Mouse (Mus musculus): ENCODE measurements at regions not wholly inside any gene's neighbourhood (a gene's known extent, or its start where the extent isn't known, plus 50 kb on each side); places are given as distances from the start of the nearest gene placed in this dataset.

- DNase-seq (ENCODE audit: low spot score) (peak; percentile 15), ATAC-seq (replicated peaks; ENCODE audit: insufficient number of reproducible peaks, low FRiP score, low TSS enrichment, low read depth) (no peak)
- WGBS, result 62% methylated on average over 4 of the region's 4 CpGs
- H3K4me1 ChIP-seq (ENCODE audit: control insufficient read depth, insufficient read depth, low read length), result no peaks in the 10 kb centered on the region
- H3K9me3 ChIP-seq (replicated peaks; ENCODE audit: control insufficient read depth, low read length), result no peaks in the 10 kb centered on the region
- H3K4me2 ChIP-seq (ENCODE audit: low read depth, low read length), result no peak overlapping the region
- no peaks in the 10 kb centered on the region for H3K27me3 ChIP-seq (ENCODE audit: control insufficient read depth, insufficient read depth, low read length)
- H3K36me3 ChIP-seq (replicated peaks; ENCODE audit: control insufficient read depth, insufficient read depth, low read depth, low read length), result no peaks in the 10 kb centered on the region
- no peak overlapping the region for H3K9ac ChIP-seq (replicated peaks; ENCODE audit: low read length)
- H3K4me3 ChIP-seq (ENCODE audit: low read depth, low read length), result no peak overlapping the region
- no peak overlapping the region for H3K27ac ChIP-seq (replicated peaks; ENCODE audit: low read depth, low read length)
Measured at GRCm38 (mm10) chr3:151977651-151978050, 140.2 kb upstream of the Ptgfr start.

- 85% methylated on average over 3 of the region's 3 CpGs for WGBS
- H3K4me3 ChIP-seq (ENCODE audit: low read depth, low read length), result no peak overlapping the region
- H3K27me3 ChIP-seq (ENCODE audit: control insufficient read depth, insufficient read depth, low read length), result no peaks in the 10 kb centered on the region
- H3K4me1 ChIP-seq (ENCODE audit: control insufficient read depth, insufficient read depth, low read length), result no peaks in the 10 kb centered on the region
- H3K4me2 ChIP-seq (ENCODE audit: low read depth, low read length), result no peak overlapping the region
- DNase-seq (ENCODE audit: low spot score), result no peak
- no peaks in the 10 kb centered on the region for H3K36me3 ChIP-seq (replicated peaks; ENCODE audit: control insufficient read depth, insufficient read depth, low read depth, low read length)
- H3K27ac ChIP-seq (replicated peaks; ENCODE audit: low read depth, low read length), result no peak overlapping the region
- no peak overlapping the region for H3K9ac ChIP-seq (replicated peaks; ENCODE audit: low read length)
- ATAC-seq (replicated peaks; ENCODE audit: insufficient number of reproducible peaks, low FRiP score, low TSS enrichment, low read depth), result no peak
- no peaks in the 10 kb centered on the region for H3K9me3 ChIP-seq (replicated peaks; ENCODE audit: control insufficient read depth, low read length)
Measured at GRCm38 (mm10) chr3:151949865-151950264, 112.4 kb upstream of the Ptgfr start.

DNA sequence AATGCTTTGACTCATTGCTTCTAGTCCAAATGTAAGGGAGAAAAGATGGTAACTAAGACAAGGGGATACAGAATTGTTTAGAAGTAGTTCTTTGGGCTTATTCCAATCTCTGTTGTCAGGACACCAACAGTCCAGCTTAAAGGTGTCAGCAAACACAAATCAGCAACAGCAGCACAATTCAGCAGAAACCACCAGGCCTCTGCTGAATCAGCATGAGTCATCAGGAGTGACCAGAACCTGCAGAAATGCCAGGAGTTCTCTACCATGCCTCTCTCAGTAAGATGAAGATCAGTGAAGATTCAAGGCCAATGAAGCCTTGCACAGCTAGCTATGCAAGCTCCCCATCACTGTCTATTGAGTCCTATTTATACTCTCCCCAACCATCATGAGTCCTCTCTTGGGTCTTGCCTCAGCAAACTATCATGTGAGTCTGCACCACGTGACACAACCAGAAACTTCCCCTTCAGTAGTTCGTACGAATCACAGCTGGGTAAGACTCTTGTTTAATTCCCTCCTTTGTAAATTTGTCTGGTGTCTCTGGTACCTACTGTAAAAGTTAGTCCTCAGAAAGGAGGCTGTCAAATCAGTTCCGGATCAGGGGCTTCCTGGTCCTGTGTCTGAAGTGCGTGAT, 110.7 kb upstream of the Ptgfr start:
- Histone ChIP-seq H3K4me3 (ENCODE audit: low read depth, low read length) (no peak overlapping the region), H3K9me3 (replicated peaks; ENCODE audit: control insufficient read depth, low read length) (no peaks in the 10 kb centered on the region), H3K4me2 (ENCODE audit: low read depth, low read length) (no peak overlapping the region), H3K36me3 (replicated peaks; ENCODE audit: control insufficient read depth, insufficient read depth, low read depth, low read length) (no peaks in the 10 kb centered on the region), H3K9ac (replicated peaks; ENCODE audit: low read length) (no peak overlapping the region), H3K27me3 (ENCODE audit: control insufficient read depth, insufficient read depth, low read length) (no peaks in the 10 kb centered on the region), H3K27ac (replicated peaks; ENCODE audit: low read depth, low read length) (no peak overlapping the region), H3K4me1 (ENCODE audit: control insufficient read depth, insufficient read depth, low read length) (no peaks in the 10 kb centered on the region)
- ATAC-seq (replicated peaks; ENCODE audit: insufficient number of reproducible peaks, low FRiP score, low TSS enrichment, low read depth) (no peak), DNase-seq (ENCODE audit: low spot score) (no peak)
- WGBS, result 90% methylated on average over 5 of the region's 5 CpGs

DNA sequence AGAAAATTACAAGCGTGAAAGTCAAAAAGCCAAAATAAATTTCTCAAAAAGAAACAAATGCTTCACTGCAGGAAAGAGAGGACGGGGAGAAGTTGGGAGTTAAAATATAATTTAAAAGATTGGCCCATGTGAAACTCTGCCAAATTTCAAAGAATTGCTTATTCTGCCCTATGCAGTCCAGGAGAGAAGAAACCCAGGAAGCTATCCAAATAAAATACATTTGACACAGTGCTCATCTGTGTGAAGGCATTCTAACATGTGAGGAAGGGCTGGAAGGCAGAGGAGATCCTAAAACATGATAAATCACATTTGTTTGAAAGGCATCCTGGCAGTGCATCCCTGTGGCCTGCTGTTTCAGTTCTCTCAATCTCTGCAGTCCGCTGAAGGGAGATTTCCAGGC, 108.5 kb upstream of the Ptgfr start:
- Histone ChIP-seq H3K36me3 (replicated peaks; ENCODE audit: control insufficient read depth, insufficient read depth, low read depth, low read length) (no peaks in the 10 kb centered on the region), H3K27ac (replicated peaks; ENCODE audit: low read depth, low read length) (no peak overlapping the region), H3K9ac (replicated peaks; ENCODE audit: low read length) (no peak overlapping the region), H3K27me3 (ENCODE audit: control insufficient read depth, insufficient read depth, low read length) (no peaks in the 10 kb centered on the region), H3K9me3 (replicated peaks; ENCODE audit: control insufficient read depth, low read length) (no peaks in the 10 kb centered on the region), H3K4me2 (ENCODE audit: low read depth, low read length) (no peak overlapping the region), H3K4me3 (ENCODE audit: low read depth, low read length) (no peak overlapping the region), H3K4me1 (ENCODE audit: control insufficient read depth, insufficient read depth, low read length) (no peaks in the 10 kb centered on the region)
- WGBS, result 87% methylated on average over 3 of the region's 3 CpGs
- ATAC-seq (replicated peaks; ENCODE audit: insufficient number of reproducible peaks, low FRiP score, low TSS enrichment, low read depth) (no peak), DNase-seq (ENCODE audit: low spot score) (no peak)

DNA sequence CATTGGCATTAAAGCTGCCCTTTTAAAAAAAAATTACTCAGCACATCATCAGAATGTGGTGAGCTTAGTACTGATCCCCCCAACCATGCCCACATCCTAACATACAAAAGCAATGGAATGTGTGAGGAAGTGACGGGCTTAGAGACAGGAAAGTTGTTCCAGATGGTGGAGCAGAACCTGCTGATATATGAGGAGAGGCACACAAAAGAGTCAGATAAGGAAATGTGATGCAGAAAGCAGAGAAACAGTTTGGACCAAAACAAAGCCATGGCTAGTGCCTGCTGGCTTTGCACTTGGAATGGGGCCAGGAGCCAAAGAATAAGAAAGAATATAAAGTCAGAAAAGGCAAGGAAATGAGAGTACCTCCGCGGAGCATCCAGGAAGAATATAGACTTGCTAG, 106.1 kb upstream of the Ptgfr start:
- Histone ChIP-seq H3K9ac (replicated peaks; ENCODE audit: low read length) (no peak overlapping the region), H3K4me3 (ENCODE audit: low read depth, low read length) (no peak overlapping the region), H3K4me1 (ENCODE audit: control insufficient read depth, insufficient read depth, low read length) (no peaks in the 10 kb centered on the region), H3K27me3 (ENCODE audit: control insufficient read depth, insufficient read depth, low read length) (no peaks in the 10 kb centered on the region), H3K27ac (replicated peaks; ENCODE audit: low read depth, low read length) (no peak overlapping the region), H3K36me3 (replicated peaks; ENCODE audit: control insufficient read depth, insufficient read depth, low read depth, low read length) (no peaks in the 10 kb centered on the region), H3K4me2 (ENCODE audit: low read depth, low read length) (no peak overlapping the region), H3K9me3 (replicated peaks; ENCODE audit: control insufficient read depth, low read length) (no peaks in the 10 kb centered on the region)
- peak; percentile 61 for DNase-seq (ENCODE audit: low spot score)
- ATAC-seq (replicated peaks; ENCODE audit: insufficient number of reproducible peaks, low FRiP score, low TSS enrichment, low read depth), result no peak
- 67% methylated on average over 3 of the region's 3 CpGs for WGBS

- DNase-seq (ENCODE audit: low spot score) (no peak), ATAC-seq (replicated peaks; ENCODE audit: insufficient number of reproducible peaks, low FRiP score, low TSS enrichment, low read depth) (no peak)
- Histone ChIP-seq H3K4me3 (ENCODE audit: low read depth, low read length) (no peak overlapping the region), H3K4me2 (ENCODE audit: low read depth, low read length) (no peak overlapping the region), H3K4me1 (ENCODE audit: control insufficient read depth, insufficient read depth, low read length) (no peaks in the 10 kb centered on the region), H3K27me3 (ENCODE audit: control insufficient read depth, insufficient read depth, low read length) (no peaks in the 10 kb centered on the region), H3K9me3 (replicated peaks; ENCODE audit: control insufficient read depth, low read length) (no peaks in the 10 kb centered on the region), H3K9ac (replicated peaks; ENCODE audit: low read length) (no peak overlapping the region), H3K27ac (replicated peaks; ENCODE audit: low read depth, low read length) (no peak overlapping the region), H3K36me3 (replicated peaks; ENCODE audit: control insufficient read depth, insufficient read depth, low read depth, low read length) (no peaks in the 10 kb centered on the region)
- 61% methylated on average over 2 of the region's 2 CpGs for WGBS
Measured at GRCm38 (mm10) chr3:151938472-151939029, 101.1 kb upstream of the Ptgfr start.

GRCm38 (mm10) chr3:151931656-151932055, 94.2 kb upstream of the Ptgfr start:
- no peaks in the 10 kb centered on the region for H3K4me1 ChIP-seq (ENCODE audit: control insufficient read depth, insufficient read depth, low read length)
- no peaks in the 10 kb centered on the region for H3K27me3 ChIP-seq (ENCODE audit: control insufficient read depth, insufficient read depth, low read length)
- no peak for ATAC-seq (replicated peaks; ENCODE audit: insufficient number of reproducible peaks, low FRiP score, low TSS enrichment, low read depth)
- no peak overlapping the region for H3K4me3 ChIP-seq (ENCODE audit: low read depth, low read length)
- DNase-seq (ENCODE audit: low spot score), result no peak
- no peaks in the 10 kb centered on the region for H3K36me3 ChIP-seq (replicated peaks; ENCODE audit: control insufficient read depth, insufficient read depth, low read depth, low read length)
- H3K4me2 ChIP-seq (ENCODE audit: low read depth, low read length), result no peak overlapping the region
- no peaks in the 10 kb centered on the region for H3K9me3 ChIP-seq (replicated peaks; ENCODE audit: control insufficient read depth, low read length)
- no peak overlapping the region for H3K9ac ChIP-seq (replicated peaks; ENCODE audit: low read length)
- H3K27ac ChIP-seq (replicated peaks; ENCODE audit: low read depth, low read length), result no peak overlapping the region

GRCm38 (mm10) chr3:151931096-151931495, 93.7 kb upstream of the Ptgfr start:
- WGBS, result 52% methylated on average over 3 of the region's 3 CpGs
- H3K4me2 ChIP-seq (ENCODE audit: low read depth, low read length), result no peak overlapping the region
- no peaks in the 10 kb centered on the region for H3K4me1 ChIP-seq (ENCODE audit: control insufficient read depth, insufficient read depth, low read length)
- H3K27me3 ChIP-seq (ENCODE audit: control insufficient read depth, insufficient read depth, low read length), result no peaks in the 10 kb centered on the region
- H3K9ac ChIP-seq (replicated peaks; ENCODE audit: low read length), result no peak overlapping the region
- H3K9me3 ChIP-seq (replicated peaks; ENCODE audit: control insufficient read depth, low read length), result no peaks in the 10 kb centered on the region
- DNase-seq (ENCODE audit: low spot score), result no peak
- H3K36me3 ChIP-seq (replicated peaks; ENCODE audit: control insufficient read depth, insufficient read depth, low read depth, low read length), result no peaks in the 10 kb centered on the region
- H3K27ac ChIP-seq (replicated peaks; ENCODE audit: low read depth, low read length), result no peak overlapping the region
- no peak for ATAC-seq (replicated peaks; ENCODE audit: insufficient number of reproducible peaks, low FRiP score, low TSS enrichment, low read depth)
- H3K4me3 ChIP-seq (ENCODE audit: low read depth, low read length), result no peak overlapping the region
